27 mouse cellular contexts compared by ENCODE assay signal in genomic region chr10:13789604-13790003, GRCm38 (mm10).
"Had no signal": no experiment of that assay in that cellular context is flagged by ENCODE, and none has a peak within 500 bp of the region (broad histone marks: within the 10 kb centered on the region; RNA-seq: fewer than 3 reads in every experiment).

No protein-coding gene starts in this region.

- H3K4me3 ChIP-seq: heart, adult 2 months; heart, embryonic 10.5 days; heart, embryonic 12.5 days; hindbrain, embryonic 10.5 days; hindbrain, embryonic 12.5 days; intestine, embryonic 15.5 days; kidney, embryonic 15.5 days; layer of hippocampus, adult 2 months; left cerebral cortex, adult 2 months; limb, embryonic 10.5 days; limb, embryonic 12.5 days had no signal

- DNase-seq: gastrocnemius, postnatal 14 days; gastrocnemius, postnatal 36 days; heart, adult 11 months; heart, adult 2 months; heart, postnatal 10 days; heart, postnatal 4 days; kidney, adult 2 months; kidney, adult 9 months; kidney, postnatal 25 days; kidney, postnatal 4 days; liver had no signal

- H3K27ac ChIP-seq: heart, adult 2 months; heart, embryonic 10.5 days; hindbrain, embryonic 10.5 days; hindbrain, embryonic 12.5 days; hindbrain, embryonic 14.5 days; intestine, embryonic 15.5 days; kidney, embryonic 15.5 days; kidney, postnatal 0 days; layer of hippocampus, adult 2 months; left cerebral cortex, adult 2 months; limb, embryonic 10.5 days; limb, embryonic 12.5 days had no signal

- H3K36me3 ChIP-seq: limb, embryonic 10.5 days; limb, embryonic 12.5 days had no signal

- H3K9ac ChIP-seq: heart, embryonic 12.5 days; hindbrain, embryonic 12.5 days; hindbrain, embryonic 14.5 days; intestine, embryonic 15.5 days; kidney, embryonic 15.5 days; limb, embryonic 12.5 days had no signal

- H3K9me3 ChIP-seq: heart, embryonic 10.5 days; heart, embryonic 12.5 days; hindbrain, embryonic 10.5 days; hindbrain, embryonic 12.5 days; intestine, embryonic 15.5 days; kidney, embryonic 15.5 days; limb, embryonic 10.5 days; limb, embryonic 12.5 days had no signal

- ATAC-seq: hindbrain, embryonic 16.5 days; inflammation-experienced regulatory T-cells, adult 6 months; intestine, embryonic 15.5 days; intestine, postnatal 0 days had no signal

- H3K4me2 ChIP-seq: heart, embryonic 12.5 days; hindbrain, embryonic 12.5 days; hindbrain, embryonic 14.5 days; intestine, embryonic 15.5 days; kidney, embryonic 15.5 days; limb, embryonic 12.5 days; liver, embryonic 11.5 days had no signal

- H3K27me3 ChIP-seq: heart, embryonic 12.5 days; hindbrain, embryonic 12.5 days; intestine, embryonic 15.5 days; kidney, embryonic 15.5 days; limb, embryonic 12.5 days had no signal

- H3K4me1 ChIP-seq: heart, embryonic 10.5 days; hindbrain, embryonic 10.5 days; hindbrain, embryonic 12.5 days; intestine, embryonic 15.5 days; kidney, embryonic 15.5 days; limb, embryonic 10.5 days; limb, embryonic 12.5 days had no signal
